Mouse (Mus musculus) cerebellum, adult (tissue): ENCODE measurements around the gene E2f7.

Experiments
- ATAC-seq: cut with Nextera tagmentation; 2 replicates; pipeline ENCODE4 v1.9.2; 2017; ENCODE audit warnings: mild to moderate bottlenecking, moderate library complexity, mixed read lengths; ENCODE audit not compliant: insufficient number of reproducible peaks, low FRiP score, low TSS enrichment

Gene E2f7

DNA sequence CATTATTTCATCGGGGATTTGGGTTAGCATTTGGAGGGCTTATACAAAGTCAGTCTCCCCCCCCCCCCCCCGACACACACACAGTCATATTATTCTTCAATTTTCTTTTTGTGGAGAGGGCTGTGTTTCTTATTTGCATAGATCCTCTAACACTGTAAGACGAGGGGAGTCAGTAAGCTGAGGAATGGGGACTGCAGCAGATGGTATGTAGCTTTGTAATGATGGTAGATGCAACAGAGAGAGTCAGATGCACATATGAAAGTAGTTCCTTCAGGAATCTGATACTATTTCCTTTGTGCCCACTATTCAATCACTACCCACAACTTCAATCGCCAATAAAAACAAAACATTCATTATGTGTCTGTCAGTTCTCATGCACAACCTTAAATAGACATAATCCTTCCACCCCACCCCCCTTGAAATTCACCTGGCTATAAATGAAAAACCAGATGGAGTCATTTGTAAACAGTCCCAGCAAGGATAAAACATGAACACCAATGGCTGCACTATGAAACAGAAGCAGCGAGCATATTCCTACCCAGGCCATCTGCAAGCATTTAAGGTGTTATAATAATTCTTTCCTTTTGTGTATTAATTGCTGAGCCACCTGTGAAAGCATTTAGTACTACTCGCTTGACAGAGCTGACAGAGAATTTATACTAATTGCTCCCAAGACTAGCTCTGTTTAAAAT lies 90.0 kb downstream of the E2f7 start:
- ATAC-seq, result no peak
